Mouse (Mus musculus) kidney, adult 2 months (tissue): ENCODE measurements at regions not wholly inside any gene's neighbourhood (a gene's known extent, or its start where the extent isn't known, plus 50 kb on each side); places are given as distances from the start of the nearest gene placed in this dataset.

Experiments used
- CTCF ChIP-seq: fragments of 200-500 bp; conservative IDR thresholded peaks from 2 replicates; pipeline ENCODE4 v1.5.1; 2011; ENCODE audit warnings: low read depth, mild to moderate bottlenecking, control low read depth, low read length, moderate library complexity, mixed read lengths; ENCODE audit not compliant: insufficient read depth, insufficient read length
- POLR2A ChIP-seq: fragments of 200-500 bp; IDR thresholded peaks from one replicate; pipeline ENCODE4 v1.6.1; 2011; ENCODE audit warnings: low read depth, low read length, control low read depth

DNA sequence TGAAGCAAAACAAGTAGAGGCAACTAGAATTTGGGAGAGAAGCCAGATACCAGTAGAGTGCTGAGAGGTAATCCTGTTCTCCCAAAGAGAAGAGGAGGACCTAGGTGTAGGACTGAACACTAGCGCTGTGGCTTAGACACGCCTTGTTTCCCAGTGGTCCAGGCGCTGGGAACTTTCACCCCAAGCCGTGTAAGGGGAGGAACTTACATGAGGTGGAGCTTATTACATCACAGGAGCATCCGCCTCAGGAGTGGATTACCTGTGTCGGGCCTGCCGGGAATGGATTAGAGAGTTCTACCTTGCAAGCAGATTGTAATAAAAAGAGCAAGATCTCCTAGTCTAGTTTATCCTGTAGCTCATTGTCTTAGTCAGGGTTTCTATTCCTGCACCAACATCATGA, 75.8 kb downstream of the Tmco5 start:
- TF ChIP-seq POLR2A = no peak
- no peak for TF ChIP-seq CTCF
